Mouse (Mus musculus) CD4-positive, CD25-positive, alpha-beta regulatory T cell, adult 2 months (primary cell): ENCODE results near the gene Ppp1r13l.
A peak's percentile ranks its signal among the peaks of the same experiment; 100 is the strongest.

Experiments used
- DNase-seq: peaks from one replicate; pipeline ENCODE4 v3.0.0-alpha.2; 2012; ENCODE audit warnings: low read depth, low spot score

Gene Ppp1r13l

GRCm38 (mm10) chr7:19365376-19365775 is 5.8 kb downstream of the Ppp1r13l start:
- no peak for DNase-seq

- DNase-seq: no peak
Observed at GRCm38 (mm10) chr7:19368380-19368779, 8.8 kb downstream of the Ppp1r13l start.

GRCm38 (mm10) chr7:19369823-19370425 is 10.4 kb downstream of the Ppp1r13l start:
- peak; percentile 85 for DNase-seq

GRCm38 (mm10) chr7:19373367-19373766 is 13.8 kb downstream of the Ppp1r13l start:
- no peak for DNase-seq

GRCm38 (mm10) chr7:19375368-19375767 is 15.8 kb downstream of the Ppp1r13l start:
- DNase-seq: no peak

- DNase-seq: no peak
Observed at GRCm38 (mm10) chr7:19376019-19376418, 16.5 kb downstream of the Ppp1r13l start.

GRCm38 (mm10) chr7:19378049-19378448 is 18.5 kb downstream of the Ppp1r13l start:
- DNase-seq: no peak

- peak; percentile 100 for DNase-seq
Observed at GRCm38 (mm10) chr7:19381377-19382165, 22.0 kb downstream of the Ppp1r13l start, which contains the start of gene Ercc2. TSS of gene Ercc2 (plus strand) at chr7:19382010.

GRCm38 (mm10) chr7:19382166-19382541 is 22.6 kb downstream of the Ppp1r13l start:
- DNase-seq: no peak

- no peak for DNase-seq
Observed at GRCm38 (mm10) chr7:19383708-19384107, 24.2 kb downstream of the Ppp1r13l start.

- DNase-seq: no peak
Observed at GRCm38 (mm10) chr7:19388699-19389413, 29.3 kb downstream of the Ppp1r13l start.

- DNase-seq: no peak
Observed at GRCm38 (mm10) chr7:19394484-19394883, 34.9 kb downstream of the Ppp1r13l start.

GRCm38 (mm10) chr7:19399496-19400280 is 40.1 kb downstream of the Ppp1r13l start:
- DNase-seq: peak; percentile 86

- DNase-seq: peak; percentile 41
Observed at GRCm38 (mm10) chr7:19400946-19401345, 41.4 kb downstream of the Ppp1r13l start.

GRCm38 (mm10) chr7:19402535-19403112 is 43.1 kb downstream of the Ppp1r13l start:
- no peak for DNase-seq

- DNase-seq: peak; percentile 93
Observed at GRCm38 (mm10) chr7:19403731-19404296, 44.3 kb downstream of the Ppp1r13l start, which contains the start of gene Klc3. TSS of gene Klc3 (minus strand) at chr7:19404104.

- DNase-seq: no peak
Observed at GRCm38 (mm10) chr7:19404476-19404875, 44.9 kb downstream of the Ppp1r13l start, which contains the start of gene Ckm. TSS of gene Ckm (plus strand) at chr7:19404776.

GRCm38 (mm10) chr7:19405417-19405816 is 45.9 kb downstream of the Ppp1r13l start:
- DNase-seq: peak; percentile 92

GRCm38 (mm10) chr7:19409753-19410152 is 50.2 kb downstream of the Ppp1r13l start:
- no peak for DNase-seq

- no peak for DNase-seq
Observed at GRCm38 (mm10) chr7:19410766-19411344, 51.3 kb downstream of the Ppp1r13l start.
